Mouse (Mus musculus): ENCODE measurements around the gene Ptprb. TPM values are rescaled to one million over a fixed set of nuclear protein-coding genes. Genes with fewer than 3 reads are reported as not detected.
A peak's percentile ranks its signal among the peaks of the same experiment; 100 is the strongest.

Gene Ptprb
- polyA plus RNA-seq, 1 experiment: 0.02 TPM

DNA sequence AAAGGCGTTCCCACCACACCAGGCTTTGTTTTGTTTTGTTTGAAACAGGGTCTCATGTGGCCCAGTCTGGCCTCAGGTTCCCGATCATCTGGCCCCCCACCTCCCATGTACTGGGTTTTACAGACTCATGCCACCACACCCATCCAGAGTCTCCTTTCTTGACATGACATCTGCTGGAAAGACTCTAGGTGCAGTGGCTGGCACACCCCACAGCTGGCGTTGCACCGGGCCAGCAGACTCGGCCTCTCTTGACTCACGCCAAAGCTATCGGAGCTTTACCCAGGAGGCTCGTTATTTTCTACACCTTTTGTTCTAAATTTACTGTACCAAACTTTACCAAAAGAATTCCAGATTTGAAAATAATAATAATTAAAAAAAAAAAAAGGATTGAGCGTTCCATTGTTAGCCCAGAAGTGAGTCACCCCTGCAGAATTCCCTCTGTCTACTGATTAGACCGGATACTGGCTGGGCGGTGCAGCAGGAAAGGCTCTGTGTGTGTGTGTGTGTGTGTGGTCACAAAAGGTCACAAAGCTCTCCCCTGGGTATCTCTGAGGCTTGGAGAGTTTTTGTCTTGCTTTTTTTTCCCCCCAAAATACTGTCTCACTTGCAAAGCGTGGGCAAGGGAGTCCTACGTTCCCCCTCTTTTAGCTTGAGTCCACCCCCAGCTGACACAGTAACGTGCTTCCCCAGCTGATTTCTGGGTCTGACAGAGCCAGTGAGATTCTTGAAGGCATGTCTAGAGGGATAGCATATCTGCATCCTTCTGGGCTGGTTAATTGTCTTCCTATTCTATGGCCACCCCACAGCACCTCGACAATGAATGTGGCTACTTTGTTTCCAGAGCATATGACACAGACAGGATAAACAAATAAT lies 8.5 kb upstream of the Ptprb start:
- Histone ChIP-seq H3K4me3 (ENCODE audit: insufficient read depth, poor library complexity, severe bottlenecking) (no peak overlapping the region), H3K79me2 (ENCODE audit: control insufficient read depth, insufficient read depth) (no peaks in the 10 kb centered on the region), H3K79me3 (ENCODE audit: low read depth) (no peaks in the 10 kb centered on the region), H3K27me3 (ENCODE audit: control insufficient read depth, insufficient read depth, insufficient read length) (no peaks in the 10 kb centered on the region), H3K36me3 (ENCODE audit: control insufficient read depth, insufficient read depth) (no peaks in the 10 kb centered on the region), H3ac (ENCODE audit: control insufficient read depth, insufficient read length, low read depth) (no peak overlapping the region)
- no peak for TF ChIP-seq MYOG (IDR thresholded peaks at IDR 0.05; ENCODE audit: control insufficient read depth, extremely low read depth, insufficient read length)
- no peak for TF ChIP-seq CTCF (IDR thresholded peaks at IDR 0.05; ENCODE audit: control insufficient read depth, insufficient read depth, insufficient read length)
- peak; percentile 56 for TF ChIP-seq MYOD1 (IDR thresholded peaks at IDR 0.05; ENCODE audit: control insufficient read depth, insufficient read length, low read depth)
- peak; percentile 22 for TF ChIP-seq FOSL1 (IDR thresholded peaks at IDR 0.05; ENCODE audit: insufficient read depth, low read length, poor library complexity, severe bottlenecking)
- TF ChIP-seq MAX (IDR thresholded peaks at IDR 0.05): peak; percentile 87
- TF ChIP-seq USF1 (IDR thresholded peaks at IDR 0.05; ENCODE audit: low read depth): no peak
- no peak for TF ChIP-seq CEBPB (IDR thresholded peaks at IDR 0.05; ENCODE audit: low read depth)

DNA sequence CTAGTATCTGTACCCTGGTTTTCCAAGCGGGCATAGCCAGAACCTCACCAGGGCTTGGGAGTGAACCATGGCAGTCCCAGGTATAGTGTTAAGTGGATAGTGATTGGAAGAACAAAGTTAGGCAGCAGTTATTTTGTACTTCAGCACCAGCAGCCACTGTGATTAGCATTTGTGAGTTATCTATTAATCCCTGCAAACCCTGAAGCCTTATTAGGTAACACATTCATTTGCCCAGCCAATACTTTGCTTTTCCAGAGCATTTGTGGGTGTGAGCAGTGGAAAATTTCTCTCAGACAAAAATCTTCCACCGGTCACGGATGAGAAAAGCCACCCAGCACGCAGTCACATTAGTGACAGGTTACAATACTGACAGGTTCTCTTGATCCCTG lies 7.9 kb upstream of the Ptprb start:
- no peak overlapping the region for H3K4me3 ChIP-seq (ENCODE audit: insufficient read depth, poor library complexity, severe bottlenecking)
- H3K27me3 ChIP-seq (ENCODE audit: control insufficient read depth, insufficient read depth, insufficient read length): no peaks in the 10 kb centered on the region
- H3ac ChIP-seq (ENCODE audit: control insufficient read depth, insufficient read length, low read depth): no peak overlapping the region
- no peaks in the 10 kb centered on the region for H3K79me3 ChIP-seq (ENCODE audit: low read depth)
- H3K79me2 ChIP-seq (ENCODE audit: control insufficient read depth, insufficient read depth): no peaks in the 10 kb centered on the region
- no peak for TF ChIP-seq MYOD1 (IDR thresholded peaks at IDR 0.05; ENCODE audit: control insufficient read depth, insufficient read length, low read depth)
- TF ChIP-seq USF1 (IDR thresholded peaks at IDR 0.05; ENCODE audit: low read depth): no peak
- no peak for TF ChIP-seq FOSL1 (IDR thresholded peaks at IDR 0.05; ENCODE audit: insufficient read depth, low read length, poor library complexity, severe bottlenecking)
- no peak for TF ChIP-seq CEBPB (IDR thresholded peaks at IDR 0.05; ENCODE audit: low read depth)
- no peak for TF ChIP-seq MYOG (IDR thresholded peaks at IDR 0.05; ENCODE audit: control insufficient read depth, extremely low read depth, insufficient read length)
- TF ChIP-seq MAX (IDR thresholded peaks at IDR 0.05): no peak
- no peak for TF ChIP-seq CTCF (IDR thresholded peaks at IDR 0.05; ENCODE audit: control insufficient read depth, insufficient read depth, insufficient read length)
- no peaks in the 10 kb centered on the region for H3K36me3 ChIP-seq (ENCODE audit: control insufficient read depth, insufficient read depth)

DNA sequence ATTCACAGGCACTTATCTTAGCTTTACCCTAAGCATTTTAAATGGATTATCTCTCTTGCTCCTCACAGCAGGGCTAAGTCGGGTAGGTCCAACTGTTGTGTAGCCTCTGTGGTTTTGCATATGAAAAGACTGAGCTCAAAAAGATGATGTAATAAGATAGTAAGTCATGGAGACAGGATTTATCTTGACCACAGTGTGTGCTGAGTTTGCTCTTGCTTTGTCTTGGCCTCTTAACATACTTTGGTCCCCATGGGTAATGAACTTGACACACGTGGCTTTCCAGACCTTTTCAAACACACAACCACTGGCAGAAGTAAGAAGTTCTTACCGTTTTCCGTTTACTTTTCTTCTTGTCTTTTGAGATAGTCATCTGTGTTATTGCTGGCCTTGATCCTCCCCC lies 7.0 kb upstream of the Ptprb start:
- peak; percentile 74 for TF ChIP-seq CEBPB (IDR thresholded peaks at IDR 0.05; ENCODE audit: low read depth)
- peak; percentile 92 for TF ChIP-seq MAX (IDR thresholded peaks at IDR 0.05)
- no peak for TF ChIP-seq MYOD1 (IDR thresholded peaks at IDR 0.05; ENCODE audit: control insufficient read depth, insufficient read length, low read depth)
- TF ChIP-seq FOSL1 (IDR thresholded peaks at IDR 0.05; ENCODE audit: insufficient read depth, low read length, poor library complexity, severe bottlenecking): no peak
- TF ChIP-seq CTCF (IDR thresholded peaks at IDR 0.05; ENCODE audit: control insufficient read depth, insufficient read depth, insufficient read length): no peak
- peak; percentile 57 for TF ChIP-seq USF1 (IDR thresholded peaks at IDR 0.05; ENCODE audit: low read depth)
- TF ChIP-seq MYOG (IDR thresholded peaks at IDR 0.05; ENCODE audit: control insufficient read depth, extremely low read depth, insufficient read length): no peak

DNA sequence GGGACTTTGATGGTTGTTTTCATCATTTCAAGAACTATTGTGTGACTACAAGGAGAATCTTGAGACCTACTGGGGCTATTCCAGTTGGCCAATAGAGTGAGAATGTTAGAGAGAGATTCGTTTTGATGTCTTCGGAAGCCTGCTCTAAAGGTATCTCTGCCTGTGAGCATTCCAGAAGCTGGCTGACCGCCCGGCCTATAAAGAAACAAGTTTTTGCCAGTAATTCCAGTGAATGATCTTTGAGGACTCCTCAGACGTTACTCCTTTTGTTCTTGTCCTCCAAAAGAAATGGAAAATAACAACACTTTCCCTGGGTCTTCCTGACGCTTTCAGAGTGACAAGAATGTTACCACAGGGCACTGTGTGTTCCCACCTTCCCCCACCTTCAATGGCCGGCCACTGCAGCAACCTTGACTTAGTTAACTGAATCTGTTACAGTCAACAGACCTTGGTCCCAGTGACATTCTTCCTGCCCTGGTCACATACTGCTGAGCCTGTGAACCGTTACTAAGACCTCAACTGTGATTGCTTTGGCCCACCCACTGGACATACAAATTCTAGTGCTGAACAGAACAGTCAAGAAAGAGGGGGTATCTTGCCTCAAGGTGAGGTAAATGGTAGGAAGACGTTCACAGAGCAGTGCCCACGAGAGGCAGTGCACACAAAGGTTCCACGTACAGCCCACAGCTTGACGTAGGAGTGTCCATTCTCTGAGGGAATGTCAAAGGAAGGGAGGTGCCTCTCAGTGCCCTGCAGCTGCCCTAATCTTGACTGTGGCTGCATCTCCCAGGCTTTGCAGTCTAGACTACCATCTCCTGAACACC lies 4.5 kb upstream of the Ptprb start:
- no peaks in the 10 kb centered on the region for H3K27me3 ChIP-seq (ENCODE audit: control insufficient read depth, insufficient read depth, insufficient read length)
- no peak overlapping the region for H3K4me3 ChIP-seq (ENCODE audit: insufficient read depth, poor library complexity, severe bottlenecking)
- no peaks in the 10 kb centered on the region for H3K79me3 ChIP-seq (ENCODE audit: low read depth)
- no peaks in the 10 kb centered on the region for H3K36me3 ChIP-seq (ENCODE audit: control insufficient read depth, insufficient read depth)
- no peak overlapping the region for H3ac ChIP-seq (ENCODE audit: control insufficient read depth, insufficient read length, low read depth)
- TF ChIP-seq USF1 (IDR thresholded peaks at IDR 0.05; ENCODE audit: low read depth) (no peak), CEBPB (IDR thresholded peaks at IDR 0.05; ENCODE audit: low read depth) (no peak), MYOG (IDR thresholded peaks at IDR 0.05; ENCODE audit: control insufficient read depth, extremely low read depth, insufficient read length) (no peak), FOSL1 (IDR thresholded peaks at IDR 0.05; ENCODE audit: insufficient read depth, low read length, poor library complexity, severe bottlenecking) (no peak), CTCF (IDR thresholded peaks at IDR 0.05; ENCODE audit: control insufficient read depth, insufficient read depth, insufficient read length) (no peak), MYOD1 (IDR thresholded peaks at IDR 0.05; ENCODE audit: control insufficient read depth, insufficient read length, low read depth) (no peak), MAX (IDR thresholded peaks at IDR 0.05) (no peak)
- no peaks in the 10 kb centered on the region for H3K79me2 ChIP-seq (ENCODE audit: control insufficient read depth, insufficient read depth)

More for the DNA sequence above, 7.0 kb upstream of the Ptprb start:
- no peak overlapping the region for H3K4me3 ChIP-seq (ENCODE audit: insufficient read depth, poor library complexity, severe bottlenecking)
- no peak overlapping the region for H3ac ChIP-seq (ENCODE audit: control insufficient read depth, insufficient read length, low read depth)
- H3K79me3 ChIP-seq (ENCODE audit: low read depth): no peaks in the 10 kb centered on the region
- no peaks in the 10 kb centered on the region for H3K79me2 ChIP-seq (ENCODE audit: control insufficient read depth, insufficient read depth)
- H3K36me3 ChIP-seq (ENCODE audit: control insufficient read depth, insufficient read depth): no peaks in the 10 kb centered on the region
- H3K27me3 ChIP-seq (ENCODE audit: control insufficient read depth, insufficient read depth, insufficient read length): no peaks in the 10 kb centered on the region

DNA sequence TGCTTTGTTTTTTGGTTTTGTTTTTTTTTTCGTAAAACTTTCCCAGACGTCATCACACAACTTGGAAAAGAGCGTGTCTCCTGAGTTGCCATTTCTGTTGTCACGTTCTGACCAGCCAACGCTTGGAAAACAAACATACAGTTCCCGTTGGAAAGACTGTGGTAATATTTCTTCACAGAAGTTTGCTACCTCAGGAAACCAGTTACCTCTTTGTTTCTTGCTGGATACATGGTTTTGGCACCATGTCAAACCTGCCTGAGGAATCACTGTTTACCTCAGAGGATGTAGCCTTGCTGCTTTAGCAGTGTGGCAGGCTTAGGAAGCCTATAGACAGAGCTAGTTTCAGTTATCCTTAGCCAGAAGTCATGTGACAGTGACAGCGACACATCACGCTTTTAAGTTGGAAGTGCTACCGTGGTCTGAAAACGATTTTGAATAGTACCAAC lies 3.8 kb upstream of the Ptprb start:
- TF ChIP-seq MAX (IDR thresholded peaks at IDR 0.05): no peak
- Histone ChIP-seq H3K27me3 (ENCODE audit: control insufficient read depth, insufficient read depth, insufficient read length) (no peaks in the 10 kb centered on the region), H3K4me3 (ENCODE audit: insufficient read depth, poor library complexity, severe bottlenecking) (no peak overlapping the region), H3K36me3 (ENCODE audit: control insufficient read depth, insufficient read depth) (no peaks in the 10 kb centered on the region), H3ac (ENCODE audit: control insufficient read depth, insufficient read length, low read depth) (no peak overlapping the region), H3K79me2 (ENCODE audit: control insufficient read depth, insufficient read depth) (no peaks in the 10 kb centered on the region), H3K79me3 (ENCODE audit: low read depth) (no peaks in the 10 kb centered on the region)
